Mouse (Mus musculus) cerebellum, postnatal 10 days (tissue): ENCODE results near the gene Chd4.

ENCODE experiments used
- DNase-seq, 2 experiments: peaks; one replicate each; pipeline ENCODE4 v3.0.0; 2021; ENCODE audit warnings: mixed read lengths in 2 of 2

Chd4 gene

GRCm38 (mm10) chr6:125092372-125092771 lies 3.4 kb upstream of the Chd4 start:
- no peak for DNase-seq

GRCm38 (mm10) chr6:125094843-125095242 lies 938 bp upstream of the Chd4 start:
- DNase-seq, result no peak

- DNase-seq, result no peak
Measured at GRCm38 (mm10) chr6:125096279-125096596, 457 bp downstream of the Chd4 start.

DNA sequence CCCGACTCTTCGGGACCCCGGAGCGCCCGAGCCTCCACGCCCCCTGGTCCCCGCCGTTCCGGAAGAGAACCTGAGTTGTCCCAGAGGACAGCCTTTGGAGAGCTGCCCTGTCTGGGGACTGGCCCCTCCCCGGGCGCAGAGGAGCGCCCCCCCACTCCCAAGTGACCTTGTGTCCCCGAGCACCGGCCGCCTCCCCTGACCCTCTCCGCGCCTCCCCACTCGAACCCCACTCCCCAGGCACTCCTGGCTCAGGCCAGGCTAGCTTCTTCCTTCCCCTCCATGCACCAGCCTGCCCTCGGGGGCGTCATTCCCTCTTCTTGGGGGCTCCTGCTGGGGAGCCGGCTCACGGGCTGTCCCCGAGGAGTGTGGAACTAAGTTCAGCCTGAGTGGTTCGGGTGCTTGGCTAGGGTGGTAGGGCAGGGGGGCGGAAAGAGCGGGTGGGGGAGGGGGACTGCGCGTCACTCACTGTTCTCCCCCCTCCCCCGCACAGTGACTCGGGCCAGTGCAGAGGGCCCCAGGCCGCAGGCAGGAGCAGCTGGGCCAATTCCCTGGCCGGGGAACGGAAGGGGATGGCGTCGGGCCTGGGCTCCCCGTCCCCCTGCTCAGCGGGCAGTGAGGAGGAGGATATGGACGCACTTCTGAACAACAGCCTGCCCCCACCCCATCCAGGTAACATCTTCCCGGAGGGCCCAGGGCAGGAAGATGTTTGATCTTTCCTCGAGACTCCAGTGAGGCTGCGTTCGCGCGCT lies 990 bp downstream of the Chd4 start:
- peak; percentile 87 for DNase-seq

- DNase-seq, result no peak
Measured at GRCm38 (mm10) chr6:125097346-125097689, 1.5 kb downstream of the Chd4 start.

DNA sequence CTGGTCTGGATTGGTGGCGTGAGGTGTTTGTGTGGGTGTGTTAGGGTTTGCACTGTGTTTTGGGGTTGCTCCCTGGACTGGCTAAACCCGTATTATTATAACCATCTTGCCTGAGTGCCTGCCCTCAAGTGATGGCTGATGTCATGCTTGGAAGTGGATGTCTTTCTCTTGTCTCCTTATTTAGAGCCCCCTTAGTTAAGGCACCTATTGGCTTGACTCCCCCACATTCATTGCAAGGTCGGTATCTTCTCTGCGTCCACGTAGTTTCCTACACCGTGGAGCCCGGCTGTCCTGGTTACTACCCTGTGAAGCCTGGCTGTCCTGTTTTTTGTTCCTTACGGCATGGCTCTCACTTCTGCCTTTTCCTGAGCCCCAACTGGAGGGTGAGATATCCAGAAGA lies 2.2 kb downstream of the Chd4 start:
- DNase-seq, result no peak

- DNase-seq, result no peak
Measured at GRCm38 (mm10) chr6:125098513-125098912, 2.7 kb downstream of the Chd4 start.

DNA sequence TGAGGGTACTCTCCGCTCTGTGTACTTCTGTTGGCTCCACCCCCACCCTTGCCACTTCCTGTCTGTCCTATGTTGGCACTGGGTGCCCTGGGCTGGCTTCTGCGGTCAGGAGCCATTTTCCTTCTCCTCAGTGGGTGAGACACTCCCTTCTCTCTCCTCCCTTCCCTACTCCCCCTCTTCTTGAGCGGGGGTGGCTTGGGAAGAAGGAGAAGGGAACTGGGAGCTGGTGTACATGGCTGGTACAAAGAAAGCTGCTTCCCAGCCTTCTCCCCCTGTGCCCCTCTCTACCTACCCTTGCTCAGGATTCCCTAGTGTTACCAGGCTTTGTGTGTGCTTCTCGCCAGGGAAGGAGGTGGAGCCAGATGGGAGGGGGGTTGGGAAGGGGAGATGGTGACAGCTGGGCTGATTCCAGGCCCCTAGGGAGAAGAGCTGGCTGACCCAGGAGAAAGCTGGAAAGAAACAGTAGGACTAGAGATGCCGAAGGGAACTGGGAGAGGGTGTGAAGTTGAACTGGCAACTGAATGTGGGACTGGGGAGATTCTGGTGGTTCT lies 3.7 kb downstream of the Chd4 start:
- DNase-seq, result peak; percentile 82 to 85

DNA sequence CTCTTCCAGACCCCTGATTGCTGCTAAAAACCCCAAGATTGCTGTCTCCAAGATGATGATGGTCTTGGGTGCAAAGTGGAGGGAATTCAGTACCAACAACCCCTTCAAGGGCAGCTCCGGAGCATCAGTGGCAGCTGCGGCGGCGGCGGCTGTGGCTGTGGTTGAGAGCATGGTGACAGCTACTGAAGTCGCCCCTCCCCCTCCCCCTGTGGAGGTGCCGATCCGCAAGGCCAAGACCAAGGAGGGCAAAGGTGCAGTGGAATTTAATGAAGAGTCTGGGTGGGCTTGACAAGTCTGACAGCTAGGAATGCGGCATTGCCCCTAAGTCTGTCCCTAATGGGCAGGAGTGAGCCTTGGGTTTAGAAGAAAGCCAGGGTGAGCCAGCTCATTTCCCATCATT lies 5.7 kb downstream of the Chd4 start:
- no peak for DNase-seq

DNA sequence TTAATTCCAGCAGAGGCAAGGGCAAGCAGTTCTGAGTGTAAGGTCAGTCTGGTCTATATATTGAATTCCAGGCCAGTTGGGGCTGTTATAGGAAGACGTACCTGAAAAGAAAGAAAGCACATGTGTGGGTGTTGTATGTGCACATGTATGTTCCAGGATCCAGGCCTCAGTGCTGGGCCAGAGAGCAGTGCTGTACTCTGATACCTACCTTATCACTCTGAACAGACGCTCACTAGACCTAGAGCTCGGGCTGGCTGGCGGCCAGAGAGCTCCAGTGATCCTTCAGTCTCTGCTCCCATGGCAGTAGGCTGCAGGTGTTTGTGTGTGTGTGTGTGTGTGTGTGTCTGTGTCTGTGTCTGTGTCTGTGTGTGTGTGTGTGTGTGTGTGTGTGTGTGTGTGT lies 8.4 kb downstream of the Chd4 start:
- no peak for DNase-seq

GRCm38 (mm10) chr6:125107705-125108104 lies 11.9 kb downstream of the Chd4 start:
- no peak for DNase-seq

DNA sequence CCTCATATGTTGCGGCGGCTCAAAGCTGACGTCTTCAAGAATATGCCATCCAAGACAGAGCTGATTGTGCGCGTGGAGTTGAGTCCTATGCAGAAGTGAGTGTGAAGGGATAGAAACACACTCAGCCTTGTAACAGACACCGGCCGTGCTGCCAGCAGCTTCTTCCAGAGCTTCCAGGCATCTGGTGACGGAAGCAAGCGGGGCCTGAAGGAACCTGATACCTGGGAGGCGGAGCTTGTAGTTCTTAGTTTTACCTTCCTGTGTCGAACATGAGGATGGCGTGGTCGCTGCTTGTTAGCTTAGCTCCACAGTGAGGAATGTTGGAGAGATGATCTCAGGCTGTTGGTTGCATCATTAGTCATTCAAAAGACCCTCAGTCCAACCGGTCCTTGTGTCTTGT lies 13.6 kb downstream of the Chd4 start:
- no peak for DNase-seq

- DNase-seq, result peak; percentile 83 to 85
Measured at GRCm38 (mm10) chr6:125110927-125111326, 15.1 kb downstream of the Chd4 start.

DNA sequence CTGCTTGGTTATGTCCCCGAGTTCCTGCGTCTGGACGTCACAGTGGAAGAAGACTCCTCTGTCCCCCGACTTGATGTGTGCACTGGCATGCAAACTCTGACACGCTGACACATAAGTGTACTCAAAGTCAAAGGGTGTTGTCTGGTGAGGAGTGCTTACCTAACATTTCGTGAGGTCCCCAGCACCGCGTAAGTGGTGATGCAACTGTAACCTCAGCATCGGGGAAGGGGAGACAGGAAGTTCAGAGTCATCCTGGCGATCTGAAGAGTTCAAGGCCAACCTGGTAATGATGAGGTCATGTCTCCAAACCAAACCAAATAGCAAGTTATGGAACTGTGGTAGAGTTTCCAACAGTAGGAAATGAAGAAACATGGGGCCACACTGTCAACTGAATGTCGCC lies 16.8 kb downstream of the Chd4 start:
- no peak for DNase-seq

DNA sequence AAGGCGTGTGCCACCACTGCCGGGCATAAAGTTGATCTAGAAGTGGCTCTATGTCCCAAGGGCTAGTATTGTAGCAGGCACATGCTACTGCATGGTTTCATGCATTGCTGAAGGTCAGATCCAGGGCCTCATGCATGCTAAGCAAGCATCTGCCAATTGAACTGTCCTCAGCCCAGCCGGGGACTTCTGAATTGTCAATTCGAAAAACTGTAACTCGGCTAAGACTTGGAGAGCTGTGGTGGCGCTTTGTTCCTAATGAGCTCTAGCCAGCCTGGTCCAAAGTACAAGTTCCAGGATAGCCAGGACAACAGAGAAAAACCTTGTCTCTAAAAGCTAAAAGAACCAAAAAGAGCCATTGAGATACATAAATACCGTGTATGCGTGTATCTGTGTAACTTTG lies 23.6 kb downstream of the Chd4 start:
- DNase-seq, result no peak

- no peak for DNase-seq
Measured at GRCm38 (mm10) chr6:125128724-125129123, 32.9 kb downstream of the Chd4 start.

DNA sequence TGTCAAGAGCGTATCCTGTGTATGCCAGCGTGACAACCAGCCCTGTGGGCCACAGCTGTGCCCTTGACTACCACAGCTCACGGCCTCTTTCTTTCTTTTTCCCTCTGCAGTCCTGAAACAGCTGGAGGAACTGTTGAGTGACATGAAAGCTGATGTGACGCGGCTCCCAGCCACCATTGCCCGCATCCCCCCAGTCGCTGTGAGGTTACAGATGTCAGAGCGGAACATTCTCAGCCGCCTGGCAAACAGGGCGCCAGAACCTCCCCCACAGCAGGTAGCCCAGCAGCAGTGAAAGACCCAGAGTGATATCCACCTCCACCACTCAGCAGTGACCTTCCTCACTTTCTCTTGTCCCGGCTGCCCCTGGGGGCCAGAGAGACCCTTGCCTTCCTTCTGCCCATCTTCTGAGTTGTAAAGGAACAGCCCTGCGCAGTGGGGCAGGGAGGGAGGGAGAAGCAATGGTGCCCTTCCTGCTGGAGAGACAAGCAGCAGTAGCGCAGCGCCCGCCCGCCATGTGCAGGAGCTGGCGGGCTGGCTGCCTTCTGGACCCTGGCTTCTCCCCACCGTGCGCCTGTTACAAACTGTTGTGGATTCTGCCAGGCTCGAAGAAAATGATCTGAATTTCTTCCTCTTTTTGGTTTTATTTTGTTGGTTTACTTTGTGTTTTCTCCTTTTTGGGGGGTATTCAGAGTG lies 34.1 kb downstream of the Chd4 start:
- peak in 1 of 2 experiments; percentile 35 for DNase-seq

- peak; percentile 93 to 94 for DNase-seq
Measured at GRCm38 (mm10) chr6:125131302-125132156, 35.7 kb downstream of the Chd4 start, which contains the start of gene Nop2. Gene Nop2, plus strand, starts transcription at chr6:125131909.

DNA sequence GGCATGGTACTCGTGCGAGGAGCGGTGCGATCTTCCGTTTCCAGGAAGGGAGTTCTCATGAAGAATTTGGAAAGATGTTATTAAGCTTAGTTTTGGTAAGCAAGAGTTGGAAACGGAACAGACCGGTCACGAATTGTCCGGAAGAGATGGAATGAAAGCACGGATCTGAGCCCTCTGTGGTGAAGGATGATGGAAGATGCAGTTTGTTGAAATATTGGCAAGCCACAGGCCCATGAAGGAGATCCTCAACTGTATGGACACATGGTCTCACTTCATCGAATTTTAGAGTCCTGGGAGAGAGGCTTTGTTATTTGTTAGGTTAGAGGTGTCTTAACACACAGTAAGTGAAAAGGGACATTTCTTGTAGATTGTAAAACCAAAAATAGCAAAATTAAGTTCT lies 36.7 kb downstream of the Chd4 start:
- no peak for DNase-seq

DNA sequence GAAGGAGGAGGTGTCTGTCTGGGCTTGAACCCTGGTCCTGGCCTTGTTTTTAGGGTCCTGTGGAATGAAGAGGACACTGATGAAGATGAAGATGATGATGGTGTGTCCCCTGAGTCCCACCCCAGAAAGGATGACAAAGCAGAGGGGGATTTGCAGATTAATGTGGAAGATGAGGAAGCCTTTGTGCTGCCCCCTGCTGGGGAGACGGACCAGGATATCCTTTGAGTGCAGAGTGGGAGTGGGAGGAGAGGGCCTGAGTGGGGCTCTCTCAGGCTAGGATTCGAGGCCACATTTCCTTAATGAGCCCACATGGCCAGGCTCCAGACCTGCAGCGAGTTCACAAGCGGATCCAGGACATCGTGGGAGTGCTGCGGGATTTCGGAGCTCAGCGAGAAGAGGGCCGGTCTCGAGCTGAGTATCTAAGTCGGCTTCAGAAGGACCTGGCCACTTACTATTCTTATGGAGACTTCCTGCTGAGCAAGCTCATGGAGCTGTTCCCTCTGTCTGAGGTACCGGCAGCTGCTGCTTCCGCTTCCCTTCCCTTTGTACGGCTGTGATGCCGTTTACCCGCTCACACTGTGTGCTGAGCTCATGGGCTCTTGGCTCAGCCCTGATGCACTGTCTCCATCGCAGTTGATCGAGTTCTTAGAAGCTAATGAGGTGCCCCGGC lies 41.4 kb downstream of the Chd4 start:
- peak; percentile 66 for DNase-seq

DNA sequence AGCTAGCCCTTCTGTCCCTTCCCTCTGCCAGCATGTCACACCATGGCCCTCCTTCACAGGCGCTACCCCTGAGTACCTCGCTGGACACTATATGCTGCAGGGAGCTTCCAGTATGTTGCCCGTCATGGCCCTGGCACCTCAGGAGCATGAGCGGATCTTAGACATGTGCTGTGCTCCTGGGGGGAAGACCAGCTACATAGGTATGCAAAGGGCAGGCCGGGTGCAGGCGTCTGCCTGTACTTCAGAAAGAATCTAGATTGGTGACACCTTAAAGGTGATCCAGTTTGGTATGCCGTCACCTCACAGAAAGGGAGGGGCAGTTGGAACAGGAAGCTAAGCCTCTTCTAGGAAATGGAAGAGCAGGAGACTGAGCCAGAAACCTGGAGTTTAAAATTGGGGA lies 44.0 kb downstream of the Chd4 start:
- DNase-seq, result no peak

GRCm38 (mm10) chr6:125142436-125142835 lies 46.7 kb downstream of the Chd4 start:
- DNase-seq, result no peak

DNA sequence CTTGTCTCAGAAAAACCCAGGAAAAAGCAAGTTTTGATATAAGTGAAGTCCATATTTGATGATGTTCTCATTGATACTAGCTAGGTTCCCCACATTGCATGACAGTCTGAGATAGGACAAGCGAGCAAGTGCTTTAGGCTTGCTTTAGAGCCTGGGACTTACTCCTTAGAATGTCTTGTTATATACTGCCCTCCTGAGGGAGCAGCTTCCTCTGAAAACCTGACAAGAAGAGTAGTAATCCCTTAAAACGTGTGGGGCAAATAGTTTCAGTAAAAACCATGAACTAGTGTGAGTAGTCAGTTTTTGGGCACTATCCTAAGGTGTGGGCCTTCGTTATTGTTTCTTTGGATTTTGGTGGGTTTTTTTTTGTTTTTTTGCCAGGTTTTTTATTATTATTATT lies 47.3 kb downstream of the Chd4 start:
- DNase-seq, result no peak
